Mouse (Mus musculus): ENCODE data around the gene Tmem106a.
"Not testable (repeated sequence)": the region's sequence is repeated elsewhere in the genome, so short reads cannot be mapped to it uniquely, and the experiment has no call there.

Gene Tmem106a

DNA sequence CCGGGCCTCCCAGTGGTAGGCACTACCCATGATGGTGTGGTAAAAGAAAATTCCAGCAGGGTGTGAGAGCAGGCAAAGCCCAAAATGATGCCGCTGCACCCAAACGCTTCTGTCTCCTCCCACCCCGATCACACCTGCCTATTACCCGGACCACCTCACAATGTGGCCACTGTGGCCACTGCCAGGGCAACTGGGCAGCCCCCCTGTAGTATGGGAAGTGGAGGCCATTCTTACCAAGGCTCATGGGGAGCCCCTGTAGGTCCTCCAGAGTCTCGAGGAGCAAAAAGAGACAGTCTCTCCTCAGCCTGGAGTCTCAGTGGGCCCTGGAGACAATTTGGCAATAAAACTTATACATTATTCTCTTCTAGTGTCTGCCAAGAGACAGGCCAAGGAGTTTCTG, 17.1 kb downstream of the Tmem106a start, which contains the start of gene Gm11634:
Gene Gm11634 (minus strand): TSS at position 101 of the 400 bp plus-strand sequence.
- in situ Hi-C loops (cut with MboI, MseI): no loop called here

GRCm38 (mm10) chr11:101602491-101602890, 20.4 kb downstream of the Tmem106a start:
- in situ Hi-C loops (cut with MboI, MseI): no loop called here

GRCm38 (mm10) chr11:101604116-101604515, 22.1 kb downstream of the Tmem106a start:
- in situ Hi-C loops (cut with MboI, MseI): no loop called here

- in situ Hi-C loops (cut with MboI, MseI): not testable (repeated sequence)
These were observed 22.8 kb downstream of the Tmem106a start for GRCm38 (mm10) chr11:101604531-101605453.

GRCm38 (mm10) chr11:101607134-101607533, 25.1 kb downstream of the Tmem106a start:
- in situ Hi-C loops (cut with MboI, MseI): not testable (repeated sequence)

DNA sequence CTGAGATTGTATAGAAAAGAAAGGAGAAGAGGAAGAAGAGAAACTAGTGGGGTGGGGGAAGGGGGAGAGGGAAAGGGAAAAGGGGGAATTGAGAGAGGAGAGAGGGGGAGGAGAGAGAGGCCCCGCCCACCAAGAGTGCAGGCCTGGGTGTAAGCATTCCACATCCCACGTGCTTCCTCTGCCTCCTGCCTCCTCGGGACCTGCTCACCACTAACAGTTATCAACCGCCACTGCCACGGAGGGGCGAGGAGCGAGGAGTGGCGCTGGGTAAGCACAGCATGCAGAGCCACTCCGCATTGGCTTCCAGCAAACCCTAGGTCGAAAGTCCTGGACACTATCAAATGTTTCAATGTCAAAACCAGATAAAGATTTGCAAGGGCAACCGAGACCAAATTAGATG, 28.4 kb downstream of the Tmem106a start:
- in situ Hi-C loops (cut with MboI, MseI): no loop called here

GRCm38 (mm10) chr11:101613596-101613995, 31.6 kb downstream of the Tmem106a start:
- in situ Hi-C loops (cut with MboI, MseI): no loop called here

DNA sequence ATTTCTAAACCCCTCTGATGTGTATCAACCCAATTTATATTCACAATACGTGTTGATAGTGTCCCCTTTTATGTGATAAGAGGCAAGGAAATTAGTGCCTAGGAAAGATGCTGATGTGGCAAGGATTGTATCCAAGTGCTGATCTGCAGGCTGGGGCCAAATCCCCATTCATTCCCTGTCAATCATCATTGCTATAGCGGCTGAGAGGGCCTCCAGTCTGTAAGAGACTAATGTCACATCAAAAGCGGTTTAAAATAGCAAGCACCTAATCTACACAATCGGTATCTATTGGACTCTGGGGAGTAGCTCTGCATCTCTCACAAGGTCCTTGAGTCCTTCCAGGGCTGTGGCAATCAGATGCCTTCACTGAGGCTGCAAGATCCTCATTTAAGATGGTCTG, 32.1 kb downstream of the Tmem106a start:
- in situ Hi-C loops (cut with MboI, MseI): no loop called here

DNA sequence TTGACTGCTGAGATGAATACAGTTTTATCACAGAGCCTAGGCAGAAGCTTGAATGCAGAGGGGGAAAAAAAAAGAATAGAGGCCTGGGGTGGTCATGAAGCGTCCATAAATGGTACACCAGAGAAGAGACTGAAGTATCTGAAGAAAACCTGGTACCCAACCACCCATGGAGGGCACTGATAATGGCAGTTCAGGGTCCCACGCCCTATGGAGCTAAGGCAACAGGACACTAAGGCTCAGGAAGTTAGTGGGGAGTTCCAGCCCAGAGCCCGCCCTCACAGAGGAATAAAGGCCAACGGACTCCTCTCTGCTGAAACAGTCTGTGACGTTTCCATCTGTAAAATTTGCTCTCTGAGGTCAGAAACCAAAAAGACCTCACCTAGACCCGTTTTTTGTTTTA, 33.3 kb downstream of the Tmem106a start:
- in situ Hi-C loops (cut with MboI, MseI): no loop called here

DNA sequence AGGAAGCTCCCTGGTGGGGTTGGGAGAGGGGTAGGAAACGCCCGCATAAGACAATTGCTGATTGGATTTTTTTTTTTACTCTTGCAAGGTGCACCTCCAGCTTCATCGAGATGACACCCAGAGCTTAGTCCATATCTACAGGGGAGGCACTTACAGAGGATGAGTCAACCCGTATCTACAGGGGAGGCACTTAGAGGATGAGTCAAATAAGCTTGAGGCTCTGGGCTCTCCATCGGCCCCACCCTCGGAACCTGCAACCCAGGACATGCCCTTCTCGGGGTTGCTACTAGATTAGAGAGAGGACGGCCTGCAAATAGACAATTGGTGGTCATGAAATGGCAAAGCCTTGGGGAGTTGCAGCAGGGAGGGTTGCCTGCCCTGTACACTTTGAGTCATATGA, 34.1 kb downstream of the Tmem106a start:
- in situ Hi-C loops (cut with MboI, MseI): no loop called here

GRCm38 (mm10) chr11:101616948-101617767, 35.1 kb downstream of the Tmem106a start:
- in situ Hi-C loops (cut with MboI, MseI): no loop called here

- in situ Hi-C loops (cut with MboI, MseI): no loop called here
These were observed 35.8 kb downstream of the Tmem106a start for GRCm38 (mm10) chr11:101617849-101618248.

DNA sequence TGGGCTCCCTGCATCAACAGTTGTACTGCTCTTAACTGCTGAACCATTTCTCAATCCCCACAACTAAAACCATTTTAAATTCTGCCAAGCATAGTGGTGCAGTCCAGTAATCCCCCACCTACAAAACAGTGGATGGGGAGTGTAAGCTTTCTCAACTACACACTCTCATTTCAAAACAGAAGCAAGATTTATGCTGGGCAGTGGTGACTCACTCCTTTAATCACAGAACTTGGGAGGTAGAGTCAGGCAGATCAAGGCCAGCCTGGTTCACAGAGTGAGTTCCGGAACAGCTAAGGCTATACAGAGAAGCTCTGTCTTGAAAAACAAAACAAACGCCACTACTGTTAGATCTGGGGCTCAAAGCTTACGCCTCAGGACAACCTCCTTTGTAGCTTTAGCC, 36.6 kb downstream of the Tmem106a start:
- in situ Hi-C loops (cut with MboI, MseI): no loop called here

- in situ Hi-C loops (cut with MboI, MseI): loop anchor here in 1 of 2 experiments (5.0 kb wide), 1 partner anchor 68 kb away; the partner anchor contains the start of genes Brca1 and Nbr1
These were observed 38.1 kb downstream of the Tmem106a start for GRCm38 (mm10) chr11:101620022-101620655.

DNA sequence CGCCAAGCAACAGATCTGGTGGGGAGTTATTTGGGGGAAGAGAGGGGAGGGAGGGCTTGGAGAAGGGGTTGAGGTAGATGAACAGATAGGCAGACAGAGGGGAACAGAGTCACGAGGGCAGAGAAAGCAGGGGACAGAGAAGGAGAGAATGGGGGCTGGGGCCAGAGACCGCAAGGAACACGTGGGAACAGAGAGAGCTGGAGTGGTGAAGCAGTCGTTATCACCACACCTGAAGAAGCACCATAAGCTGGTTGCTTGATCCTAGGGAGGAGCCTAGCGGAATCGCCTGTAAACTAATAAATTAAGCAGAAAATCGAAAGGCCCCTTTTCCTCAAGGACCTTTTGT, 44.6 kb downstream of the Tmem106a start:
- in situ Hi-C loops (cut with MboI, MseI): no loop called here

DNA sequence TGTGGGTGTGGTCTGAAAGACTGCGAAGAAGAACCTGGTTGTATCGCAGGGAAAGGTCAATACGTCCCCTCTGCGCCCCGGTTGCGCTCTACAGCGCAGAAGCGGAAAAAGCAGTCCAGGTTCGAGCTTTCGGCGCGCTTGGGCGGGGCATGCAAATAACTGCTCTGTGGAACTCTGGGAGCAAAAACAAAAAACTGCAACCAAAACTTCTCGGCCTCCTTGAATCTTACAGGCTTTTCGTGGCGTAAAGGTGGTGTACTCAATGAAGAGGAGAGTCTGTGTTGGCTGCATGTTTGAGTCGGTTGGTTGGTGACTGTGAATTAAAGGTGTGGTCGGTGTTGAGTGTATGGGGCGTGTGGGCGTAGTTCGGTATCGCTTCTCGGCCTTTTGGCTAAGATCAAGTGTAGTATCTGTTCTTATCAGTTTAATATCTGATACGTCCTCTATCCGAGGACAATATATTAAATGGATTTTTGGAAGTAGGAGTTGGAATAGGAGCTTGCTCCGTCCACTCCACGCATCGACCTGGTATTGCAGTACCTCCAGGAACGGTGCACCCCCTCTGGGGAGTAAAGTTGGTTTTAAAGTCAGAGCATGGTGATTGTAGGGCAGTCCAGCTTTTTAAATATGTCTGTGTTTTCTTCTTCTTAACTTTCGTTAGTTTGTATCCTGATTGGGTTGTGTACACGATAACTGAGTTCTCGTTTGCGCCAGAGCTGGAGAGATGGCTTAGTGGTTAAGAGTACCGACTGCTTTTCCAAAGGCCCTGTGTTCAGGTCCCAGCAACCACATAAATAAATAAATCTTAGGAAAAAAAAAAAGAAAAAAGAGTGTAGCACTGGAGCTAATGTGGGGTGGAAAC, 45.2 kb downstream of the Tmem106a start, which contains the start of gene Rdm1:
Gene Rdm1 (plus strand): TSS at position 201 of the 862 bp plus-strand sequence.
- in situ Hi-C loops (cut with MboI, MseI): no loop called here

- in situ Hi-C loops (cut with MboI, MseI): no loop called here
These were observed 46.0 kb downstream of the Tmem106a start for GRCm38 (mm10) chr11:101627857-101628559.

DNA sequence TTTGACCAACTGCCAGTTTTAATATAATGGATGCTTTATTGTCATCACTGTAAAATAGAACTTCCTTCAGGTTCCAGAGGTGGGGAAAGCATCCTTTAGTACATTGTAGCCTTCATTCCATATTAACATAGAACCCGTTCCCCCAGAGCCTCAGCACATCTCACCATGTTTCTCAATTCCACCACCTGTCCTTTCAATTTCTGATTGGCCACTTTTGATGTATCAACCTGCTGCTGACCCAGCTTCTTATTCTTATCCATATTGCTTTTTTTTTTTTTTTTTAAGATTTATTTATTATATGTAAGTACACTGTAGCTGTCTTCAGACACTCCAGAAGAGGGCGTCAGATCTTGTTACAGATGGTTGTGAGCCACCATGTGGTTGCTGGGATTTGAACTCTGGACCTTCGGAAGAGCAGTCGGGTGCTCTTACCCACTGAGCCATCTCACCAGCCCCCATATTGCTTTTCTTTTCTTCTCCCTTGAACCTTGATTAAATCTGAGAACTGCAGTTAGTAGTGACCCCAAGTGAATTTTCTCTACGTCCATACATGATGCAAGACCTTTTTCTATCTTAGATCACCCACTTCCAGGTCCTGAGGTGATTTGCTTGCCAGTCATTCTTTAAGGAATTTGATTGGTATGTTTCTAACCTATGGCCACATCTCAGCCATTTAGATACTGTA, 46.8 kb downstream of the Tmem106a start:
- in situ Hi-C loops (cut with MboI, MseI): not testable (repeated sequence)

- in situ Hi-C loops (cut with MboI, MseI): no loop called here
These were observed 53.6 kb downstream of the Tmem106a start for GRCm38 (mm10) chr11:101635660-101636059.

GRCm38 (mm10) chr11:101639761-101640160, 57.7 kb downstream of the Tmem106a start:
- in situ Hi-C loops (cut with MboI, MseI): no loop called here

All from T-helper 17 cell (primary cell).